Mouse (Mus musculus) central nervous system, embryonic 11.5 days (tissue): Measurements from ENCODE around the gene Eif3g. TPM values are rescaled to one million over a fixed set of nuclear protein-coding genes. Genes with fewer than 3 reads are reported as not detected.

ENCODE experiments used
- polyA plus RNA-seq: library from polyadenylated mRNA; depleted of rRNA; stranded (reverse); fragments of >200 nt; gene quantifications from 2 replicates; pipeline ENCODE4 v1.2.3, GENCODE M21; 2012; rRNA removed

Eif3g gene
- polyA plus RNA-seq = 194 and 216 TPM in 2 replicates

GRCm38 (mm10) chr9:20898511-20899073 is at the start of gene Eif3g:
TSS of gene Eif3g (minus strand) at chr9:20898623.

GRCm38 (mm10) chr9:20887704-20888385 is 10.6 kb downstream of the Eif3g start, which contains the start of gene Ppan:
TSS of gene Ppan (plus strand) at chr9:20888175.

GRCm38 (mm10) chr9:20879097-20879792 is 19.2 kb downstream of the Eif3g start, which contains the start of gene Angptl6:
TSS of gene Angptl6 (minus strand) at chr9:20879727.

GRCm38 (mm10) chr9:20868448-20869001 is 29.9 kb downstream of the Eif3g start, which contains the start of gene A230050P20Rik:
TSS of gene A230050P20Rik (plus strand) at chr9:20868642.

Other genes starting within 250 kb of the Eif3g start
- 21.5 and 33.5 TPM in 2 replicates for gene Pin1, start 246.5 kb downstream of the Eif3g start, polyA plus RNA-seq
- 11.8 and 21.4 TPM in 2 replicates for gene Olfm2, start 152.3 kb downstream of the Eif3g start, polyA plus RNA-seq
- gene Col5a3, start 83.6 kb downstream of the Eif3g start, polyA plus RNA-seq = 0.58 and 0.86 TPM in 2 replicates
- not detected in 2 replicates for gene Rdh8, start 80.1 kb downstream of the Eif3g start, polyA plus RNA-seq
- 3.6 and 3.9 TPM in 2 replicates for gene A230050P20Rik, start 30.0 kb downstream of the Eif3g start, polyA plus RNA-seq
- gene Angptl6, start 18.9 kb downstream of the Eif3g start, polyA plus RNA-seq = 3.7 and 4.7 TPM in 2 replicates
- gene Ppan, start 10.4 kb downstream of the Eif3g start, polyA plus RNA-seq = 93.6 and 97.4 TPM in 2 replicates
- 119 and 139 TPM in 2 replicates for gene Dnmt1, start 61.3 kb upstream of the Eif3g start, polyA plus RNA-seq
- 5.4 and 14.5 TPM in 2 replicates for gene S1pr2, start 78.2 kb upstream of the Eif3g start, polyA plus RNA-seq
- gene Mrpl4, start 104.1 kb upstream of the Eif3g start, polyA plus RNA-seq = 54.5 and 78.4 TPM in 2 replicates
- 3.5 and 4.1 TPM in 2 replicates for gene Icam1, start 117.4 kb upstream of the Eif3g start, polyA plus RNA-seq
- gene Icam4, start 130.8 kb upstream of the Eif3g start, polyA plus RNA-seq = 4.4 and 5.4 TPM in 2 replicates
- gene Icam5, start 133.4 kb upstream of the Eif3g start, polyA plus RNA-seq = 0.14 and 0.22 TPM in 2 replicates
- gene Zglp1, start 168.5 kb upstream of the Eif3g start, polyA plus RNA-seq = 1.4 and 1.8 TPM in 2 replicates
- gene Gm49373, start 174.5 kb upstream of the Eif3g start, polyA plus RNA-seq = 2.5 and 2.7 TPM in 2 replicates
- 61.0 and 83.1 TPM in 2 replicates for gene Fdx1l, start 175.0 kb upstream of the Eif3g start, polyA plus RNA-seq
- 4.6 and 6.0 TPM in 2 replicates for gene Gm38431, start 193.4 kb upstream of the Eif3g start, polyA plus RNA-seq
- gene Raver1, start 193.4 kb upstream of the Eif3g start, polyA plus RNA-seq = 67.6 and 85.0 TPM in 2 replicates
- 11.6 and 13.8 TPM in 2 replicates for gene Tyk2, start 232.6 kb upstream of the Eif3g start, polyA plus RNA-seq